ENCODE assay signal across 24 mouse cellular contexts in the genomic region with DNA sequence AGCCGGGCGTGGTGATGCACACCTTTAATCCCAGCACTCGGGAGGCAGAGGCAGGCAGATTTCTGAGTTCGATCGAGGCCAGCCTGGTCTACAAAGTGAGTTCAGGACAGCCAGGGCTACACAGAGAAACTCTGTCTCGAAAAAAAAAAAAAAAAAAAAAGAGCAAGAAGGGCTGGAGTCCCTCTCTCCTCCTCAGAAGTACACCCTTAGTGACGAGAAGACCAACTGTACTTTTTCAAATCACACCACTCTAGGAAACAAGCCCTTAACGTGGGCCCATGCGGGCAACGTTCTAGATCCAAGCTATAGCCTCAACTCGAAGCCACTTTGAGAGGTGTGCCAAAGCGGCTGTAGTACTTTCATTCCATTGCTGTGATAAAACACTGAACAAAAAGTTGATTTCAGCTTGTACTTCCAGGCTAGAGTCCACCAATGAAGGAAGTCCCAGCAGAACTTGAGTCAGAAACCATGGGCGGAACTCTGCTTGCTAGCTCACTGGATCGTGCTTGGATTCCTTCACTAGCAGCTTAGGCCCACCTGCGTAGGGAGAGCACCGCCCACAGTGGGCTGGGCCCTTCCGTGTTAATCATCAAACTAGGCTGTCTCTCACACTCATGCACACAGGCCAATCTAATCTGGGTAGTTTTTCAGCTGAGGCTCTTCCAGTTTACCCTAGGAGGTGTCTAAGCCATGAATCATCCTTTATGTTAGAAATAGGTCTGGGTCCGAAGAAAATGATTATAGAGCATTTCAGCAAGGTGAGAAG. TPM values are rescaled to one million over a fixed set of nuclear protein-coding genes. Genes with fewer than 3 reads are reported as not detected.
DNase-seq lines count a peak whose midpoint lies in the region; ATAC-seq and TF ChIP-seq lines count a peak whose summit lies in the region.
"Had no signal": no experiment of that assay in that cellular context is flagged by ENCODE, and none has a peak within 500 bp of the region (broad histone marks: within the 10 kb centered on the region; RNA-seq: fewer than 3 reads in every experiment).

No protein-coding gene starts in this region.

- no peak overlapping the region for H3K27ac ChIP-seq in gastrocnemius, adult 2 months
- H3K27ac ChIP-seq in forebrain, embryonic 12.5 days, result no peak overlapping the region
- H3K27ac ChIP-seq: embryonic facial prominence, embryonic 15.5 days; forebrain, embryonic 10.5 days; hindbrain, embryonic 10.5 days; hindbrain, embryonic 14.5 days had no signal

- no peak overlapping the region for H3K4me3 ChIP-seq in gastrocnemius, adult 2 months
- no peak overlapping the region for H3K4me3 ChIP-seq in forebrain, embryonic 12.5 days (replicated peaks)
- H3K4me3 ChIP-seq: embryonic facial prominence, embryonic 15.5 days; erythroblast, embryonic 14.5 days; forebrain, embryonic 10.5 days; heart, embryonic 12.5 days; hindbrain, embryonic 10.5 days had no signal

- no peak for TF ChIP-seq CTCF in gastrocnemius, adult 2 months (IDR thresholded peaks at IDR 0.05)

- no peaks in the 10 kb centered on the region for H3K27me3 ChIP-seq in forebrain, embryonic 12.5 days
- H3K27me3 ChIP-seq: embryonic facial prominence, embryonic 15.5 days had no signal

- H3K4me1 ChIP-seq in forebrain, embryonic 12.5 days, result no peaks in the 10 kb centered on the region
- H3K4me1 ChIP-seq: embryonic facial prominence, embryonic 15.5 days; forebrain, embryonic 10.5 days; heart, embryonic 12.5 days; hindbrain, embryonic 10.5 days had no signal

- H3K36me3 ChIP-seq in forebrain, embryonic 12.5 days (replicated peaks), result no peaks in the 10 kb centered on the region
- H3K36me3 ChIP-seq: embryonic facial prominence, embryonic 15.5 days; forebrain, embryonic 10.5 days; heart, embryonic 12.5 days; hindbrain, embryonic 10.5 days had no signal

- 0 out of 2 replicates have a peak, but pooled peaks have one; percentile 19 for ATAC-seq in megakaryocyte-erythroid progenitor cell, adult 5-6 weeks (replicated peaks; ENCODE audit: low FRiP score, low TSS enrichment, poor library complexity, severe bottlenecking)
- no peak for ATAC-seq in forebrain, embryonic 12.5 days (ENCODE audit: low FRiP score)
- ATAC-seq: forebrain, embryonic 16.5 days had no signal

- peak; percentile 4 for DNase-seq in gastrocnemius, adult 2 months
- no peak for DNase-seq in gastrocnemius, adult 8-10 months (ENCODE audit: low spot score in 2 of 2)
- peak; percentile 45 for DNase-seq in NIH3T3 (ENCODE audit: low read depth)
- no peak for DNase-seq in right cerebral cortex, postnatal 10 days (ENCODE audit: low spot score in 2 of 2)
- DNase-seq in layer of hippocampus, postnatal 36 days, result no peak
- DNase-seq: adrenal gland, adult 8-10 months; adrenal gland, postnatal 36 days; cerebellum, adult 2 months; cerebellum, postnatal 14 days; embryo, embryonic 11 days; gastrocnemius, postnatal 25 days; kidney, adult 11 months had no signal

- no peak overlapping the region for H3K4me2 ChIP-seq in forebrain, embryonic 12.5 days
- H3K4me2 ChIP-seq: embryonic facial prominence, embryonic 15.5 days; heart, embryonic 12.5 days; hindbrain, embryonic 14.5 days had no signal

- 91% methylated on average over 17 of the region's 18 CpGs for WGBS in forebrain, embryonic 12.5 days

- no peak overlapping the region for H3K9ac ChIP-seq in forebrain, embryonic 12.5 days
- H3K9ac ChIP-seq: embryonic facial prominence, embryonic 15.5 days; heart, embryonic 12.5 days; hindbrain, embryonic 14.5 days had no signal

- intact Hi-C loops in gastrocnemius, adult 2 months (cut with DNase I), result no loop called here

- H3K9me3 ChIP-seq in forebrain, embryonic 12.5 days, result no peaks in the 10 kb centered on the region
- H3K9me3 ChIP-seq: embryonic facial prominence, embryonic 15.5 days; forebrain, embryonic 10.5 days; heart, embryonic 12.5 days; hindbrain, embryonic 10.5 days had no signal

RNA-seq across cellular contexts. Expression of a gene that starts 8.6 kb away (rescaled TPM):
- not detected for total RNA-seq in gastrocnemius, adult 2 months (2021)
- total RNA-seq in gastrocnemius, adult 8-10 months (2022), result not detected
- total RNA-seq in megakaryocyte-erythroid progenitor cell, adult 5-6 weeks (2014; fragmentation: Nextera tagmentation), result 0.22 and 0.74 TPM in 2 replicates
- total RNA-seq in megakaryocyte-erythroid progenitor cell, adult 5-6 weeks (2017), result not detected in 2 replicates
- polyA plus RNA-seq in forebrain, embryonic 12.5 days (2016; fragmentation: Nextera tagmentation; extraction: Ambion mirVana), result 21.6 and 21.9 TPM in 2 replicates
- 10 to 100 TPM; 20.5 to 23.8 TPM for total RNA-seq in layer of hippocampus, postnatal 36 days (2021)
- total RNA-seq: CH12.LX; common myeloid progenitor, adult 5-6 weeks; granulocyte monocyte progenitor cell, adult 5-6 weeks had no signal
- polyA plus RNA-seq: erythroblast, embryonic 14.5 days had no signal

RNA-seq across cellular contexts. Expression of a gene that starts 20.9 kb away (rescaled TPM):
- total RNA-seq in gastrocnemius, adult 2 months (2021), result not detected
- total RNA-seq in gastrocnemius, adult 8-10 months (2022), result under 1 TPM in 1 of 4 experiments, not detected in 3; 0.22 TPM
- 13.5 and 29.1 TPM in 2 replicates for total RNA-seq in megakaryocyte-erythroid progenitor cell, adult 5-6 weeks (2014; fragmentation: Nextera tagmentation)
- total RNA-seq in megakaryocyte-erythroid progenitor cell, adult 5-6 weeks (2017), result 10.7 and 15.7 TPM in 2 replicates
- polyA plus RNA-seq in forebrain, embryonic 12.5 days (2016; fragmentation: Nextera tagmentation; extraction: Ambion mirVana), result 48.3 and 49.6 TPM in 2 replicates
- 1 to 10 TPM in 1 of 2 experiments, under 1 TPM in 1; 0.82 to 1.5 TPM for total RNA-seq in layer of hippocampus, postnatal 36 days (2021)

RNA-seq across cellular contexts. Expression of a gene that starts 31.0 kb away (rescaled TPM):
- 100 to 1,000 TPM in 1 of 2 experiments, 10 to 100 TPM in 1; 71.2 to 113 TPM for total RNA-seq in gastrocnemius, adult 2 months (2021)
- 10 to 100 TPM; 53.0 to 78.6 (median 58.5) TPM for total RNA-seq in gastrocnemius, adult 8-10 months (2022)
- 248 and 286 TPM in 2 replicates for total RNA-seq in megakaryocyte-erythroid progenitor cell, adult 5-6 weeks (2014; fragmentation: Nextera tagmentation)
- total RNA-seq in megakaryocyte-erythroid progenitor cell, adult 5-6 weeks (2017), result 191 and 258 TPM in 2 replicates
- 48.5 and 62.0 TPM in 2 replicates for polyA plus RNA-seq in forebrain, embryonic 12.5 days (2016; fragmentation: Nextera tagmentation; extraction: Ambion mirVana)
- total RNA-seq in layer of hippocampus, postnatal 36 days (2021), result 10 to 100 TPM in 1 of 2 experiments, 1 to 10 TPM in 1; 8.9 to 12.6 TPM

RNA-seq across cellular contexts. Expression of a gene that starts 37.1 kb away (rescaled TPM):
- total RNA-seq in gastrocnemius, adult 2 months (2021), result 10 to 100 TPM; 32.4 to 41.1 TPM
- total RNA-seq in gastrocnemius, adult 8-10 months (2022), result 10 to 100 TPM; 22.0 to 27.4 (median 24.3) TPM
- total RNA-seq in megakaryocyte-erythroid progenitor cell, adult 5-6 weeks (2014; fragmentation: Nextera tagmentation), result 26.1 and 45.9 TPM in 2 replicates
- total RNA-seq in megakaryocyte-erythroid progenitor cell, adult 5-6 weeks (2017), result 11.6 and 18.2 TPM in 2 replicates
- 223 and 227 TPM in 2 replicates for polyA plus RNA-seq in forebrain, embryonic 12.5 days (2016; fragmentation: Nextera tagmentation; extraction: Ambion mirVana)
- 10 to 100 TPM; 93.0 to 95.4 TPM for total RNA-seq in layer of hippocampus, postnatal 36 days (2021)

Comparison
In these comparisons a context has a peak if more than half of its experiments do, and no peak if none do; other contexts are left out.
1. DNase-seq: peak in gastrocnemius, adult 2 months (single experiment) and NIH3T3 (single experiment); none in gastrocnemius, adult 8-10 months (0 of 2), right cerebral cortex, postnatal 10 days (0 of 2) and layer of hippocampus, postnatal 36 days (0 of 2).
2. RNA of a gene that starts 8.6 kb away (total RNA-seq): 20.5 to 23.8 TPM in layer of hippocampus, postnatal 36 days; 0.22 to 0.74 TPM in megakaryocyte-erythroid progenitor cell, adult 5-6 weeks, not detected in gastrocnemius, adult 2 months and not detected in gastrocnemius, adult 8-10 months; every median in the first group is over 10 times any median in the second.
3. RNA of a gene that starts 20.9 kb away (total RNA-seq): 10.7 to 29.1 TPM in megakaryocyte-erythroid progenitor cell, adult 5-6 weeks; 0.82 to 1.5 TPM in layer of hippocampus, postnatal 36 days, not detected in gastrocnemius, adult 2 months and 0.22 TPM in gastrocnemius, adult 8-10 months; every median in the first group is over 4 times any median in the second.